Mouse (Mus musculus) heart, adult 2 months (tissue): Measurements from ENCODE around the gene Hist1h2ad.

Experiments
- CTCF ChIP-seq: fragments of 200-600 bp; IDR thresholded peaks from 2 replicates; pipeline ENCODE4 v1.8.1; 2022; ENCODE audit warnings: antibody characterized with exemption, mild to moderate bottlenecking, moderate library complexity
- EP300 ChIP-seq: fragments of 200-500 bp; IDR thresholded peaks from 2 replicates; pipeline ENCODE4 v1.6.1; 2011; ENCODE audit warnings: low read depth, low read length, control low read depth; ENCODE audit not compliant: insufficient read depth
- POLR2A ChIP-seq: fragments of 200-500 bp; IDR thresholded peaks from 2 replicates; pipeline ENCODE4 v1.6.1; 2011; ENCODE audit warnings: mild to moderate bottlenecking, low read depth, low read length, control low read depth; ENCODE audit not compliant: insufficient read depth

- no peak for TF ChIP-seq CTCF
- no peak for TF ChIP-seq POLR2A
- no peak for TF ChIP-seq EP300
Observed at GRCm38 (mm10) chr13:23538249-23538648, 35.9 kb upstream of the Hist1h2ad start.
